Mouse (Mus musculus): ENCODE results near the gene Flvcr2. TPM values are rescaled to one million over a fixed set of nuclear protein-coding genes. Genes with fewer than 3 reads are reported as not detected.

Gene Flvcr2
- polyA plus RNA-seq, 1 experiment: 0.60 TPM

DNA sequence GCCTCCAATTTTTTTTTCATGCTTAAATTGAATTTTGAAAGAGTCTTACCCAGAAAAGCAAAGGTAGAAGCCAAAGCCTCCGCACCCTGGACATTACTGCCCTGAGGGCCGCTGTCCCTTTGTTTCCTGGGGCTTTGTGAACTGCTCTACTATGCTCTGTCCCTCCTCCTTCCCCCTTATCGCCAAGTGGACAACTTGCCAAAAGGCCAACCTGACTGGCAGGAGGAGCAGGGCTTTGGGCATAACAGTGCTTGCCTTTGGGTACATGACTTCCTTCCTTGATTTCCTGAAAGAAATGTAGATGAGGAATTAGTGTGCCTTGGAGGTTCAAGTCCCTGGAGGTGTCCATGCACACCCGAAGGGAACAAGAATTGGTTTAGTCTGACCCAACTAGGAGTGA lies 15.1 kb downstream of the Flvcr2 start:
- no peak for TF ChIP-seq CTCF (IDR thresholded peaks at IDR 0.05; ENCODE audit: extremely low read depth, insufficient read depth, insufficient read length, insufficient replicate concordance)
- H3K27me3 ChIP-seq (ENCODE audit: control insufficient read depth, insufficient read depth, low read length): no peaks in the 10 kb centered on the region
- no peak for DNase-seq (ENCODE audit: low read depth in 1 of 2, low spot score in 2 of 2)

GRCm38 (mm10) chr12:85764686-85765085 lies 18.3 kb downstream of the Flvcr2 start:
- Histone ChIP-seq H3K4me1 (ENCODE audit: control insufficient read depth, insufficient read depth, insufficient read length) (no peaks in the 10 kb centered on the region), H3K27me3 (ENCODE audit: control insufficient read depth, insufficient read depth, low read length) (no peaks in the 10 kb centered on the region), H3K4me3 (ENCODE audit: extremely low read depth, insufficient read depth, insufficient read length) (no peak overlapping the region), H3K27ac (ENCODE audit: insufficient read depth, low read length) (no peak overlapping the region), H3K36me3 (ENCODE audit: control insufficient read depth, insufficient read depth, low read length) (no peaks in the 10 kb centered on the region)
- 63% methylated on average over 1 of the region's 1 CpGs for WGBS
- DNase-seq (ENCODE audit: low read depth in 1 of 2, low spot score in 2 of 2): no peak
- TF ChIP-seq CTCF (IDR thresholded peaks at IDR 0.05; ENCODE audit: extremely low read depth, insufficient read depth, insufficient read length, insufficient replicate concordance): no peak
- no peak for TF ChIP-seq POLR2A (IDR thresholded peaks at IDR 0.05; ENCODE audit: low read depth, low read length)

More for the DNA sequence above, 15.1 kb downstream of the Flvcr2 start:
- Histone ChIP-seq H3K4me1 (ENCODE audit: control insufficient read depth, insufficient read depth, insufficient read length) (no peaks in the 10 kb centered on the region), H3K36me3 (ENCODE audit: control insufficient read depth, insufficient read depth, low read length) (no peaks in the 10 kb centered on the region), H3K27ac (ENCODE audit: insufficient read depth, low read length) (no peak overlapping the region), H3K4me3 (ENCODE audit: extremely low read depth, insufficient read depth, insufficient read length) (no peak overlapping the region)
- 79% methylated on average over 4 of the region's 4 CpGs for WGBS

DNA sequence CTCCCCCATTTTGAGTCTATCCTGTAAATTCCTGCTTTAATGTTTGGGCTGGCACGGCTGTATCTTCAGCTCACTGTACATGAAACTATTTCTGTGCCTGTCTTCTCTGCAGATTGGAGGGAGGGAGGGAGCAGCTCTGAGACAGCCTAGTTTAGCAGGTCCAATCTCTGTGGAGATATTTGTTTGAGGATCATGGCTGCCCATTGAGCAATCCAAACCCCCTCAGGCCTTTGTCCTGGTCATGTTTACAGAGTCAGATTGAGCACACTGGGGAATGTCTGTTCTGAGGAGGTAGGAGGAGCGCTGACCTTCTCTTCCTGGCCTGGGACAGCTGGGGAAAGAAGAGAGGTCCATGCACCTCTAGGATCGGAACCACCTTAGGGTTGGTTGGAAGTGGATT lies 19.9 kb downstream of the Flvcr2 start:
- WGBS: 88% methylated on average over 3 of the region's 3 CpGs
- DNase-seq (ENCODE audit: low read depth in 1 of 2, low spot score in 2 of 2): no peak
- Histone ChIP-seq H3K27ac (ENCODE audit: insufficient read depth, low read length) (no peak overlapping the region), H3K4me1 (ENCODE audit: control insufficient read depth, insufficient read depth, insufficient read length) (no peaks in the 10 kb centered on the region), H3K27me3 (ENCODE audit: control insufficient read depth, insufficient read depth, low read length) (no peaks in the 10 kb centered on the region), H3K4me3 (ENCODE audit: extremely low read depth, insufficient read depth, insufficient read length) (no peak overlapping the region), H3K36me3 (ENCODE audit: control insufficient read depth, insufficient read depth, low read length) (no peaks in the 10 kb centered on the region)
- TF ChIP-seq CTCF (IDR thresholded peaks at IDR 0.05; ENCODE audit: extremely low read depth, insufficient read depth, insufficient read length, insufficient replicate concordance): no peak
- TF ChIP-seq POLR2A (IDR thresholded peaks at IDR 0.05; ENCODE audit: low read depth, low read length): no peak

- Histone ChIP-seq H3K36me3 (ENCODE audit: control insufficient read depth, insufficient read depth, low read length) (no peaks in the 10 kb centered on the region), H3K27ac (ENCODE audit: insufficient read depth, low read length) (no peak overlapping the region), H3K27me3 (ENCODE audit: control insufficient read depth, insufficient read depth, low read length) (no peaks in the 10 kb centered on the region), H3K4me3 (ENCODE audit: extremely low read depth, insufficient read depth, insufficient read length) (no peak overlapping the region), H3K4me1 (ENCODE audit: control insufficient read depth, insufficient read depth, insufficient read length) (no peaks in the 10 kb centered on the region)
- WGBS: 69% methylated on average over 4 of the region's 4 CpGs
- no peak for DNase-seq (ENCODE audit: low read depth in 1 of 2, low spot score in 2 of 2)
- TF ChIP-seq POLR2A (IDR thresholded peaks at IDR 0.05; ENCODE audit: low read depth, low read length) (no peak), CTCF (IDR thresholded peaks at IDR 0.05; ENCODE audit: extremely low read depth, insufficient read depth, insufficient read length, insufficient replicate concordance) (no peak)
Measured at GRCm38 (mm10) chr12:85767750-85768149, 21.4 kb downstream of the Flvcr2 start.

DNA sequence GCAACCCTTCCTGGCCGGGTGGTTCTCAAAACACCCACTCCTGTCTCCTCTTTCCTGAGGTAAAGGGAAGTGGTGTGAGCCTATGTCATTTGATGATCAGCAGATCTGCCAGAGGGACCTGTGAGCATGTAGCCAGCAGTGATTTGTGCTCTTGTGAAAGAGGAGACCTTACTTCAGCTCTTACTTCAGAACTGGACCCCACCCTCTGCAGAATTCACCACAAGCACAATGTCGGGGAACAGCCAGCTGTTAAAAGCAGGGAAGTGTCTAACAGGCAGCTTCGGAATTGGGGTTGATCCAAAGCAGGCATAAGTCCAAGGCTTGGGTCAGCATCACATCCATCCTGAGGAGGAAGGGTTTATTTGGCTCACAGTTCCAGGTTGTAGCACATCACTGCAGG lies 25.0 kb downstream of the Flvcr2 start:
- DNase-seq (ENCODE audit: low read depth in 1 of 2, low spot score in 2 of 2): no peak
- TF ChIP-seq POLR2A (IDR thresholded peaks at IDR 0.05; ENCODE audit: low read depth, low read length) (no peak), CTCF (IDR thresholded peaks at IDR 0.05; ENCODE audit: extremely low read depth, insufficient read depth, insufficient read length, insufficient replicate concordance) (no peak)
- 31% methylated on average over 3 of the region's 3 CpGs for WGBS
- Histone ChIP-seq H3K4me1 (ENCODE audit: control insufficient read depth, insufficient read depth, insufficient read length) (no peaks in the 10 kb centered on the region), H3K4me3 (ENCODE audit: extremely low read depth, insufficient read depth, insufficient read length) (no peak overlapping the region), H3K36me3 (ENCODE audit: control insufficient read depth, insufficient read depth, low read length) (no peaks in the 10 kb centered on the region), H3K27ac (ENCODE audit: insufficient read depth, low read length) (no peak overlapping the region), H3K27me3 (ENCODE audit: control insufficient read depth, insufficient read depth, low read length) (no peaks in the 10 kb centered on the region)

GRCm38 (mm10) chr12:85778962-85779361 lies 32.6 kb downstream of the Flvcr2 start:
- no peak for DNase-seq (ENCODE audit: low read depth in 1 of 2, low spot score in 2 of 2)
- H3K36me3 ChIP-seq (ENCODE audit: control insufficient read depth, insufficient read depth, low read length): no peaks in the 10 kb centered on the region
- no peaks in the 10 kb centered on the region for H3K27me3 ChIP-seq (ENCODE audit: control insufficient read depth, insufficient read depth, low read length)
- TF ChIP-seq POLR2A (IDR thresholded peaks at IDR 0.05; ENCODE audit: low read depth, low read length): no peak
- TF ChIP-seq CTCF (IDR thresholded peaks at IDR 0.05; ENCODE audit: extremely low read depth, insufficient read depth, insufficient read length, insufficient replicate concordance): no peak
- H3K4me3 ChIP-seq (ENCODE audit: extremely low read depth, insufficient read depth, insufficient read length): no peak overlapping the region
- H3K4me1 ChIP-seq (ENCODE audit: control insufficient read depth, insufficient read depth, insufficient read length): no peaks in the 10 kb centered on the region
- no peak overlapping the region for H3K27ac ChIP-seq (ENCODE audit: insufficient read depth, low read length)
- WGBS: 77% methylated on average over 3 of the region's 3 CpGs

DNA sequence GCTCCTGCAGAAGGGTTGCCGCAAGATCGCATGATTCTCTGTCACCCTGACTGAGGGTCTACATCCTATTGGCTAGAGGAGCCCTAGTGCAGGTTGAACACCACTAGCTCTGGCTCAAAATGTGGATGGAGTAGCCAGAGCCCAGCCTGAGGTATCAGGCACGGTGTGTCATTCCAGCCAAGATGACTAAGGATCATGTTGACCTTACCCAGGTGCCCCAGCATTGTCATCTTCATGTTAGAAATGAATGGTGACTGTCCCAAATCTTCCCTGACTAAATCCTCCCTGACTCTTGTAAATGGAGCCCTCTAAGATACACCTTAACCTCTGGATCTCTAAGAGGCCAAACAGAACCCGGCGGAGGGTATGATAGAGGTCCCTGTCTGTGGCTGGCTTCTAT lies 33.4 kb downstream of the Flvcr2 start:
- no peaks in the 10 kb centered on the region for H3K4me1 ChIP-seq (ENCODE audit: control insufficient read depth, insufficient read depth, insufficient read length)
- WGBS: 95% methylated on average over 5 of the region's 5 CpGs
- H3K4me3 ChIP-seq (ENCODE audit: extremely low read depth, insufficient read depth, insufficient read length): no peak overlapping the region
- H3K27ac ChIP-seq (ENCODE audit: insufficient read depth, low read length): no peak overlapping the region
- TF ChIP-seq CTCF (IDR thresholded peaks at IDR 0.05; ENCODE audit: extremely low read depth, insufficient read depth, insufficient read length, insufficient replicate concordance): no peak
- no peak for TF ChIP-seq POLR2A (IDR thresholded peaks at IDR 0.05; ENCODE audit: low read depth, low read length)
- H3K27me3 ChIP-seq (ENCODE audit: control insufficient read depth, insufficient read depth, low read length): no peaks in the 10 kb centered on the region
- no peak for DNase-seq (ENCODE audit: low read depth in 1 of 2, low spot score in 2 of 2)
- no peaks in the 10 kb centered on the region for H3K36me3 ChIP-seq (ENCODE audit: control insufficient read depth, insufficient read depth, low read length)

All from spleen, adult 2 months (tissue).